Mouse (Mus musculus): ENCODE data around the gene Cdkl5. TPM values are rescaled to one million over a fixed set of nuclear protein-coding genes. Genes with fewer than 3 reads are reported as not detected.
A peak's percentile ranks its signal among the peaks of the same experiment; 100 is the strongest.

Cdkl5 gene
- total RNA-seq (2014; fragmentation: Nextera tagmentation), result 2.3 and 3.7 TPM in 2 replicates
- 1.4 and 1.5 TPM in 2 replicates for total RNA-seq (2017)

DNA sequence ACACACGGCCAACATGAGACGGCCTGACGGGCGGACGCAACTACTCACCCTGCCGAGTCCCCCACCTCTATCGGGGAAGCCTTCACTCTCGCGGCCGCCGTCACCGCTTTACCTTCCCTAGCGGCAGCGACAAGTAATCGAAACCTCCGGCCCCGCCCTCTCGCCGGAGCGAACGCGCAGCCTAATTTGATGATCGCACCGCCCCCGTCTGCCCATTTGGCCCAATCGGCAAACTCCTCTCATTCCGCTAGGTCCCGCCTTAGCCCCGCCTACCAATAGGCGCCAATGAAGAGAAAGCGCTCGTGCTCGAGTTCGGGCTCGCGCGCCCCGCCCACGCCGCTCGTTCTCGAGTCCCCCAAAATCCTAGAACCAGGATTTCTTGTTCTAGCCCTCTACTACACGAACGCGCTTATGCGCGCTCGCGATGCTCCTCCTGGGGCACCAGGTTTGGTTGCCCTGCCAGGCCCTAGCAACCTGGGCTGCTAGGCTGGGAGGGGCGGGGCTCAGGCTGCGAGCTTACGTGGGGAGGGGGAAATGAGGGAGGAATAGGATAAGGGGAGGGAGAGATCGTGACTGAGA, at the start of gene Cdkl5:
Gene Cdkl5 (minus strand): TSS at position 162 of the 579 bp plus-strand sequence.
- peak; percentile 94 for ATAC-seq (replicated peaks; ENCODE audit: poor library complexity, severe bottlenecking)

- ATAC-seq (replicated peaks; ENCODE audit: poor library complexity, severe bottlenecking), result peak; percentile 68
Measured at GRCm38 (mm10) chrX:161033235-161033803, 38.8 kb upstream of the Cdkl5 start.

DNA sequence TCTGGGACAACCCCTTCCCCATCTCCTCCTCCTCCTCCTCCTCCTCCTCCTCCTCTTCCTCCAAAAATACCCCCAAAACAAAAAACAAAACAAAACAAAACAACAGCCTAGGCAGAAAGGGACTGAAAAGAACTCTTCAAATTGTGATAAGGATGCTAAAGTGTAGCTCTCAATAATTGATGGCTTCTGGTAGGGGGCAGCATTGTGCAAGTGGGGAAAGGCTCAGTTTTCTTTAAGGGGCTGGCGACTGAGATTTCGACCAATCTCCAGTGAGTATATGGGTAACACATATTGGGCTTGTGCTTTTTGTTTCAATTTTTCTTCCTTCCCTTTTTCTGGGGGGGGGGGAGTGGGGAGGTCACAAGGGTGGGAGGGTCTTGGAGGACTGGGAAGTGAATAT, 37.9 kb upstream of the Cdkl5 start:
- no peak for ATAC-seq (replicated peaks; ENCODE audit: poor library complexity, severe bottlenecking)

GRCm38 (mm10) chrX:161030233-161030632, 35.7 kb upstream of the Cdkl5 start:
- ATAC-seq (replicated peaks; ENCODE audit: poor library complexity, severe bottlenecking), result no peak

DNA sequence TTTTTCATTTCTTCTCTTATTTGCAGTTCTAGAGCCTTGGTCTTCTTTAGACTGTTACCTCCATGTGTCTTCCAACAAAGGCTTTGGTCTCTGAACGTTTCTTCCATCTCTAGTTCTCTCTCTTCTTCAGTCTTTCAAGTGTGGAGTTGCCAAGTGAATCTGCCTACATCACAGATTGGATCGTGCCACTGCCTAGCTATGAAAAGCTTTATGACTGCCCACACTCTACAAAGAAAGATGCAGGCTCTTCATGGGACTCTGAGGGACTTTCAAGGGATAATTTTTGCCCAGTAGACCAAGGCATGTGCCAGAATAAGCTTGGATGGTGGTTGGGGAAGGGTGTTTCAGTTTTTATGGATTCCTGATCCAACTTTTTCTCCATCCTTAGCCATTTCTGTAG, 30.0 kb upstream of the Cdkl5 start:
- ATAC-seq (replicated peaks; ENCODE audit: poor library complexity, severe bottlenecking), result no peak

DNA sequence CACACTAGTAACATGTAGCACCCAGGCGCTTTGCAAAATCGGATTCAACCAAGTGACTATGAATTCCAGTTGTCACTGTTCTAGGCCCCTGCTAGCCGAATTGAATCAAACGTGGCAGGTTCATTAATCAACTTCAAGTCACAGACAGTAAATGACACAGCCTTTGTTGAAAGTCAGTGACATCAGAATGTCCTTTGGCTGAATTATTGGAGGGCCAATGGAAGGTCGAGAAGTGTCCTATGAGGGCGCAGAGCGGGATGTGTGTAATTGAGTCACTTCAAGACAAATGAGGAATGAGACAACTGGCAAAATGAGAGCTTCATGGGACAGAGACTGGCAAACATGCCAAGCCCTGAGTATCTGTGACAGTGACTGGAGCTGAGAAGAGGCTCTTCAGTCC, 27.0 kb upstream of the Cdkl5 start:
- ATAC-seq (replicated peaks; ENCODE audit: poor library complexity, severe bottlenecking), result no peak

DNA sequence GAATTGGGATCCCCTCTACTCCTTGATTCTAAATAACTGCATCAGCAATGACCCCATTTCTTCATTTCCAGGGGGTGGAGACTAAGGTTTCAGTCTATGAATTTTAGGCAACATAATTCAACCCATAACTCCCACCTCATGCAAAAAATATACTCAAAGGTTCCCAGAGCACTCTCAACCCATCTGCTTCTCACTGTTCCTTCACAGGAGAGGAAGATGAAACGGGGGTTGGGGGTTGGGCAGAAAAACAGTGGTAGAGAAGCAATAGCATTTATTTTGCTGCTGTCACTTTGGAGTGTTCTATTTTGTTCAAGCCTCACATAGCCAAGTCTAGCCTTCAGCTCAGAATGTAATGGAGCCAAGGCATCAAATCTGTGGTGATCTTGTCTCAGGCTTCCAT, 23.7 kb upstream of the Cdkl5 start:
- ATAC-seq (replicated peaks; ENCODE audit: poor library complexity, severe bottlenecking), result no peak

- no peak for ATAC-seq (replicated peaks; ENCODE audit: poor library complexity, severe bottlenecking)
Measured at GRCm38 (mm10) chrX:161006272-161006671, 11.8 kb upstream of the Cdkl5 start.

DNA sequence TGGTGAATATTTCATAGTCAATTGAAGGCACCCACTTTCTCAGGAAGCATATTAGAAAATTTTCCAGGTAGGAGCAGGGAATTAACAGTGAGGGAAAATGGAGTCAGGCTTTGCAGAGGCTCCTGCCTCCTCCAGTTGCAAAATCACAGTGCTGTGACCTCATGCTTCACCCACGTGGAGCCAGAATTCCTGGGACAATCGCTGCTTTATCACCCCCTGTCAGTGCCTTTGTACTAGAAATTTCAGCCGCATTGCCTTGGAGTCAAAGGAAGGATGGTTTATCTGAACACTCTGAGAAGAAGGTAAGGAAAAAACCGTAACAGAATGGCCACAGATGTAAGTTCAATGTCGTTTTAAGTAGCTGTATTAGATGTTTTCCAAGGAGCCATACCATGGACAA, 1.5 kb upstream of the Cdkl5 start:
- no peak for ATAC-seq (replicated peaks; ENCODE audit: poor library complexity, severe bottlenecking)

- ATAC-seq (replicated peaks; ENCODE audit: poor library complexity, severe bottlenecking), result peak; percentile 47
Measured at GRCm38 (mm10) chrX:160995131-160995667, 695 bp upstream of the Cdkl5 start.

- peak; percentile 18 for ATAC-seq (replicated peaks; ENCODE audit: poor library complexity, severe bottlenecking)
Measured at GRCm38 (mm10) chrX:160993749-160994539, 560 bp downstream of the Cdkl5 start.

DNA sequence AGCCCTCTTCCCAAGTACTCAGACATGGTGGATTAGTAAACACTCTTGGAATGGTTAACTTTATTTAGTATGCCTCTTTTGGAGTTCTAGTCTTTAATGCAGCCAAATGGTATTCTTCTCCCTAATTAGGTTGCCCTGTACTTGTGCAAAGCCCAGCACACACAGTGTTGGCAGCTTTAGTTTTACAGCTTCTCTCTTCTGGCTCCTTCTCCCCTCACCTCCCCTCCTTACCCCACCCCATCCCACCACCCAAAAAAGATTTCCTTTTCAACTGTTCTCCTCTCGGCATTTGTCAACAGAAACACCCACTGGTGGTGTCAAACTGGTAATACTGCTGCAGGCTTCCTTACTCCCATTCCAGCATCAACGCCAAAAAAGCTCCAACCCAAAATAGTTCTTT, 1.8 kb downstream of the Cdkl5 start:
- no peak for ATAC-seq (replicated peaks; ENCODE audit: poor library complexity, severe bottlenecking)

- ATAC-seq (replicated peaks; ENCODE audit: poor library complexity, severe bottlenecking), result no peak
Measured at GRCm38 (mm10) chrX:160990276-160990675, 4.2 kb downstream of the Cdkl5 start.

GRCm38 (mm10) chrX:160977919-160978318, 16.6 kb downstream of the Cdkl5 start:
- no peak for ATAC-seq (replicated peaks; ENCODE audit: poor library complexity, severe bottlenecking)

DNA sequence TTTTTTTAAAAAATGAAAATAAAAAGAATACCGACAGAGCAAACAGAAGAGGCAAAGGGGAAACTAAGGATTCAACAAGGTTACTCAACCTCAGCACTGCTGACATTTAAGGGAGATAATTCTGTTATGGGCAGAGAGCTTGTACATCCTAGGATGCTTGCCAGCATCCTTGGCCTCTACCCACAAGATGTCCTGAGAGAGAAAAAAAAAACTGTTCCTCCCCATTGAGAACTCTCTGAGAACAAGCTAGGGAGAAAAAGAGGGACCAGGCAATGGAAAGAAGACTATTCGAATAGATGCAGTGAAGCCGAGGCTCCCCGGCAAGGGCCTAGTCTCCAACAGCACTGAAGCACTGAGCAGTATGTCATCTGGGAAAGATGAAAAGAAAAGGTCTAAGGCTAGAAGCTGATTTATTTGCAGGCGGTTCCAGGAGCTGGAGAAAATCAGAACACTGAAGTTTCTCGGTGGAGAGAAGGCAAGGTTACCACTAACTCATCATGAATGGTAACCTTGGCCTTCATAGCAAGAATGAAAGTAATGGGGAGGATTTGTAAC, 22.4 kb downstream of the Cdkl5 start:
- no peak for ATAC-seq (replicated peaks; ENCODE audit: poor library complexity, severe bottlenecking)

DNA sequence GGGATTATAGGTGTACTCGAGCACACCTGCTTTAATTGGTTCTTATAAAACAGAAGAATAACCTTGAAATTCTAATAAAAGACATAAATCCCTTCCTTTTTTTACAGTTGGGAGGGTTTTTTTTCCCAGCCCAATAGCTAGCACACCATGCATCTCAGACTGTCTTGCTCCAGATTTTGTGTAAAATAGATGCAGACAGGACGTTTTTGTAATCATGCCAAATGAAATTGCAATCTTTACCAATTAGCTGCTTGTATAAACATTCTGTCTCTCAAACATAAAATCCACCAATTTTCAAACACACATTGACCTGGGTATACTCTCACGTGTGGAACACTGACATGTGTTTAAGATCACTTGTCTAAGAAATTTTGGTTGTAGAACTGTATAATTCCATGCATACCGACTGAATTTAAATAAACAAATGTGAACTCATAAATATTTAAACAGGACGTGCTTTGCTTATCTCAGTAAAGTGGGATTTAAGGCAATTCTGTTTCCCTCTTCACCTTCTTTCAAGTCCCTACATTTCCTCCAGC, 35.8 kb downstream of the Cdkl5 start:
- ATAC-seq (replicated peaks; ENCODE audit: poor library complexity, severe bottlenecking), result no peak

DNA sequence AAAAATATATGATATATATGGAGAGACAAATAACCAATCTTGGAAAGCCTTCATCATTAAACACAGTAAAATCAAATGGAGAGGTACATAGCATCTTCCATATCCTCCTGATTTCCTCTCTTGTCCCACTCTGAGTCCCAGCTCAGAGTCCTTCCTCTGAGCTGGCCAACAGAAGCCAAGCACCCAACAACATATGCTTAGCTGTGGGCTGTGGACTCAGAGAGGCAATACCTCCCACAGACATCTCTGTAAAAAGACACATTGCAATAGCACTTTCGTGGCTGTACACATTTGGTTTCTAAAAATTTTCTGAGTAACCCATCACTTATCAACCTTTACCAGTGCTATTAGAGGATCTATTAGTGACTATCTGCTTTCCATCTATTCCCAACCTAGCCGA, 44.9 kb downstream of the Cdkl5 start:
- no peak for ATAC-seq (replicated peaks; ENCODE audit: poor library complexity, severe bottlenecking)

- ATAC-seq (replicated peaks; ENCODE audit: poor library complexity, severe bottlenecking), result no peak
Measured at GRCm38 (mm10) chrX:160944722-160945121, 49.8 kb downstream of the Cdkl5 start.

DNA sequence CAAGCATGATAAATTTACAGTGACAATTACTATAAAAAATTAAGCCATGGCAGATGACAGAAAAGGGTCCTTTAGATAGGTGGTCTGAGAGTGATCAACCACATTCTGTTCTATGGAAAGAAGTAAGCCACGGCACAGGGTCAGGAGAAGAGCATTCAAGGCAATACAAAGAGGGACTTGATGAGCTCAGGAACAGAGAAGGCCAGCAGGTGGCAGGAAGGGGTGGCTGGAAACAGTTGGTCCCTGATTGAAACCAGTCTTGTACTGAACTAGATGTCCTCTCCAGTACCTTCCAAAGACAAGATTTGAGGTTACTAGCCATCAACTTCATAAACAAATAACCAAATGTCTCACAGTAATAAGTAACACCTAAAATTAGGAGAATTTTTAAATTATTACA, 59.0 kb downstream of the Cdkl5 start:
- ATAC-seq (replicated peaks; ENCODE audit: poor library complexity, severe bottlenecking), result no peak

GRCm38 (mm10) chrX:160930656-160931055, 63.8 kb downstream of the Cdkl5 start:
- ATAC-seq (replicated peaks; ENCODE audit: poor library complexity, severe bottlenecking), result no peak; the same call in 1 of the 2 replicates

DNA sequence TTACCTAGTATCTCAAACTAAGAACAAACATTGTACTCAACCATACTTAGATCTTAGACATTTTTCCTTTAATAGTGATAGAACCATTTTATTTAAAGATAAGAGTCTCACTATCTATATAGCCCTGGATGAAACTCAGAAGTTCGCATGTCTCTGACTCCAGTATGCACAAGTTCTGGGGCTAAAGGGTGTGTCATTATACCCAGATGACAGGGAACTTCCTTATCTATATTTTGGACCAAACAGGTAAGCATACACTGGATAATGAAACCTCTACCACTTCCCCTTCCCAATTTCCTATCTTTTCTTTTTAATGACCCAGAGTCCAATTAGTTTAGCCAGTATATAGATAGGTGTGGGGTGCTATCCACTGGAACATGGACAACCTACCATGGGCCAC, 65.6 kb downstream of the Cdkl5 start:
- no peak for ATAC-seq (replicated peaks; ENCODE audit: poor library complexity, severe bottlenecking)
